Mouse (Mus musculus) heart, adult 2 months (tissue): ENCODE measurements around the gene Ugp2.

Source experiments
- CTCF ChIP-seq: fragments of 200-600 bp; IDR thresholded peaks from 2 replicates; pipeline ENCODE4 v1.8.1; 2022; ENCODE audit warnings: antibody characterized with exemption, mild to moderate bottlenecking, moderate library complexity
- POLR2A ChIP-seq: fragments of 200-500 bp; IDR thresholded peaks from 2 replicates; pipeline ENCODE4 v1.6.1; 2011; ENCODE audit warnings: mild to moderate bottlenecking, low read depth, low read length, control low read depth; ENCODE audit not compliant: insufficient read depth

- TF ChIP-seq CTCF (no peak), POLR2A (no peak)
Measured at GRCm38 (mm10) chr11:21403877-21404276, 32.9 kb upstream of the Ugp2 start.
